Mouse (Mus musculus): Measurements from ENCODE around the gene Tnfrsf8.

DNA sequence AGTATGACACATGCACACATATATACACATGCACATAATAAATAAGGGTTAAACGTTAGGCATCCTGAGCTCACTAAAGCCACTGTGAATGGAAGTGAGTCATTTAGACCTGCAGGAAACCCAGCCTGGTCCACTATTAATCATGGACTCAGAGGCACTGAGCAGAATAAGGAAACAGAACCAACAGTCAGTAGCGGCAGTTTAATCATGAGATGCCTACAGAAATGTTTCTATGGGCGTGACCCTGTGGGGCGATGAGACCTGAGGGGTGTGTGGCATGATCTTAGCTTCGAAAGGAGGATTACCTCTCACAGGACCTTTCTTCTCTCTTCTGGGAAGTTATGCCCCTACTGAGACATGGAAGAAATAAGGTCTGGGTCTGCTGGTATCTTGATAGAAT is 7.2 kb upstream of the Tnfrsf8 start:
- TF ChIP-seq GATA1 (IDR thresholded peaks at IDR 0.05; ENCODE audit: borderline replicate concordance, low read length) (no peak), FLI1 (IDR thresholded peaks at IDR 0.05; ENCODE audit: low read length) (no peak)

Measured in megakaryocyte, embryonic 14.5 days (primary cell).